Mouse (Mus musculus) CD8-positive naive resting alpha-beta T cell, adult 2 months (primary cell): ENCODE measurements around the gene Ttc3.
"Not testable (repeated sequence)": the region's sequence is repeated elsewhere in the genome, so short reads cannot be mapped to it uniquely, and the experiment has no call there.

Experiments
- DNase-seq, 2 experiments: peaks; one replicate each; pipeline ENCODE4 v3.0.0; 2022; ENCODE audit warnings: low read depth in 2 of 2, low spot score in 2 of 2

Ttc3 gene

DNA sequence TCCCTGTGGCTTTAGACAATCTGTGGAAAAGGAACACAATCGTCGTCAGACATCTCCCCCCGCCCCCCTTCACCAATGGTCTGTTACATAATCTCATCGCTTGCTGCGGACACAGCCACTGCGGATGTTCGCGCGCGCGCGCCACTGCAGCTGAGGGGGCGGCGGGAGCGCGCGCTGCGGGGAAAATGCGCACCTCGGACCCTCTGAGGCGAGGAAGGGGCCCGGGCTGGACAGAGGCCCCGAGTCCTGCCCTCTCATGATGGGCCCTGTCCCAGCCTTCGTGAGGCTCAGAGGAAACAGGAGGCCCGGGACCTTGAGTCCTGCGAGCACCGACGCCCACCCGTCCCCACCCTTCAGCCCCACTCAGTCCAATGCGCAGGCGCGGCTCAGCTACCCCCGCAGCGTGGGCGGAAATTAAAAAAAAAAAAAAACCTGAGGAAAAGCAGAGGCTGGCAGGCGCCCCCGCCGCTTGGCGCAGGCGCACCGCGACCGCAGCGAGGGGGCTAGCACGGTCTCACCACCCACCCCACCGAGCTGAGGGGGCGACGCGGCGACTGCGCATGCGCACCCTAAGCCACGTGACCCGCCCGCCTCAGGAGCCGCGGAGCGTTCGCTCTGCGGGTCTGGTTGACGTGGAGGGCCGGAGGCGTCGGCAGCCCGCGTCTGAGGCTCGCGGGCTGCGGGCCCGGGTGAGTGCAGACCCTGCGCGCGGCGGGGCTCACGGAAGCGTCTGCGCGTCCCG is at the start of gene Ttc3:
Gene Ttc3 (plus strand): TSS at position 446 of the 742 bp plus-strand sequence.
- peak; percentile 87 to 89 for DNase-seq

DNA sequence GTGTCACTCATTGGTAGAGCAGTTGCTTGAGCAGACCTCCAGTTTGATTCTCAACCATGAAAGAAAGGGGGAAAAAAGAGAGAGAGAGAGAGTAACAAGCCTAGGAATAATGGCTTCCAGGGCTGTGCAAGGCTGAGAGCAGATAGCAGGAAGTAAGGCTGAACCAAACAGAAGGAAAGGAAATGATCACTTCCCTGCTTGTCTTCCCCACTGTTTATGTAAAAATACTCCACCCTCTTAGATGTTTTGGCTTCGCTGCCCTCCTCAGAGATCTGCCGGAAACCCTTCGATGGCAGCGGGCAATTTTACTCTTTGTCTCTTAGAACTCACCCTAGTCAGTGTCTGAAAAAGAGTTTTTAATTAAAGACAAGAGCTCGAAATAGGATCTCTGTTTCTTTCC is 46.7 kb upstream of the Ttc3 start:
- no peak for DNase-seq

DNA sequence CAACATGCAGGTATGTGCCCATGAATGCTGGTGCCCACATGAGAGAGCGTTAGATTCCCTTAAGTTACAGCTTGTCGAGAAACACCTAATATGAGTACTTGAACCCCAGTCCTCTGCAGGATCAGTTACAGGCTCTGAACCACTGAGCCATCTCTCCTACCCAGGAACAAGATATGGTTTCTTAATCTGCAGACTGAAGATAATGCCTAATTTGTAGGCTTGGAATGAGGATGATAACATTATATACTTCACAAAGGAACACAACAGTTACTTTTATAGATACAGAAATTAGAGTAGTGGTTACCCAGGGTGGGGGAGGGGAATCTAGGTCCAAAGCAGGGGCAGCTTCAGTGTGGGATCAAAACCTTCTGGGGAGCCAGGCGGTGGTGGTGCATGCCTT is 44.4 kb upstream of the Ttc3 start:
- DNase-seq: no peak

DNA sequence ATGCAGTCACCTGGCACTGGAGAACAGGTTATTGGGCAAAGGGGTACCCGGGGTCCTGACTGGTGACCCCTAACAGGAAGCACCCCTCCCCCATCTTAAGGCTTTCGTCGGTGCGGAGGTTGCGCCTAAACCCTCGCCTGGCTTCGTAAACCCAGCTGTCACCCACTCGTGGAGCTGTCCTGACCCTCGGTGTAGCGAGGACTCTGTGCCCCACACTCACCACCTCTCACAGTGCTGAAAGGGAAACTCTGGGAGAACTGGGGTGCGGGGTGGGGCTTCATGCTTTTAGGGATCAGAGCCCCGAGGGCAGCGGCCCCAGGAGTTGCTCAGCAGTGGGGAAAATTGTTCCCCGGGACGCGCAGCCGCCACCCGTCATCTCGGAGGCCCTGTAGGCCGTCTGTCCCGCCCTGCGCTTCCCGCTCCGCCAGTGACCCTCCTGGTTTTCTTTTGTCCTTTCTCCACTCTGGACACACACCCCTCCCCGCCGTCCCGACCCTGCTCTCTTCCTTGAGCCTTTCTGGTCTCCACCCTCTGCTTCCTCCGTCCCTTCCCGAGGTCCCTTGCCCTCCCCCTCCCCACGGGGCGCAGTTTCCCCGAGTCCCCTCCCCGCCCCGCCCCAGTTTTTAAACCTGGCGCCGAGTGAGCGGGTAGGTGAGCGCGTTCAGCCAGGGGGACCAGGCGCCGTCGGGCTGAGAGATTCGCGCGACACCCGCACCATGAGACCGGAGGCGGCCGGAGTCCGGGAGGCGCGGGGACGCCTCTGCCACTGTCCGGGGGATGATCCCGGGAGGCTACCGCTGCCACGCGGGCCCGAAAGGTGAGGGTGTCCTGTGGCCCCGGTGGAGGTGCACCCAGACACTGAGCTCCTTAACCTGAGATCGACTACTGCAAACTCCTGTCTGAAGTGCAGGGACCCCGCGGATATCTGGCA is 42.4 kb upstream of the Ttc3 start, which contains the start of gene Ripply3:
Gene Ripply3 (plus strand): TSS at position 640 of the 931 bp plus-strand sequence.
- peak in 1 of 2 experiments; percentile 15 for DNase-seq

DNA sequence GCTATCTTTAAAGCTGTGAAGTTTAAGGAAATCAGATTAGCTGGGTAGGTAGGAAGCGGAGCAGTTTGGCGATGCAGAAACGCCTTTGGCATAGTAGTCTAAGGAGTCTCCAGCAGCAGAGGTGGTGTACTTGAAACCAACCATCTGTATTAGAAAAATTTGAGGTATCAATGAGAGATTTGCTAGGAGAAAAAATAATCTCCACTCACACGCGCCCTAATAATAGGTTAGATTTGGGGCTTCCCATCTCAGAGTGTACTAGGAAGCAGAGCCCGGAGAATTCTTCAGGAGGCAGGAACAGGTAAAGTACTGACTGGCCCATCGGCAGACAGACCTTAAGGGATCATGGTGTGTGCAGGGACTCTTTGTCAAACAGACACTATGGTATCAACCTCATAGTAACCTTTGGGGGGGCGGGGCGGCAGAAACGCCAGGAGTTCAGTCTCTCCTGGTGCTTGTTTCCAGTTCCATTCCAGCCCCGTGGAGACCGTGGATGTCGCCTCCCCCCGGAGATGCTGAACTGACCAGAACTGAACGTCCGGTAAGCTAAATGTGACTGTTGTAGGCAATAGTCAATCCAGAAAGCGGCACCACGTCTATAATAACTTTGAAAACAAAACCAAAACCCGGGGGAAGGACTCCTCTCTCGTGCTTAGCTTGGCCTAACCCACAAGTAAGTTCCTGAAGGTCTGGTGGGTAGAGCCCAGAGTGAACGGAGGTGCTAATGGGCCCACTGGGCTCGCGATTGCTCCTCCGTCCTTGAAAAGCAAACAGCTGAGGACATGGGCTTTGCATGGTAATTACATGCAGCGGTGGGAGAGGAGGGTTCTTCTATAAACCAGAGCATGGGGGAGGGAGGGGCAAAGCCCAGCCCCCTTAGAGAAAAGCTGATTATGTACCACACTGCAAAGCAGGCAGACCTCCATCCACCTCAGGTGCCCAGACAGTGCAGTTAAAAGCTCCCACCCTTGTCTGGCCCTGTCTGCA is 41.2 kb upstream of the Ttc3 start:
- peak in 1 of 2 experiments; percentile 27 for DNase-seq

DNA sequence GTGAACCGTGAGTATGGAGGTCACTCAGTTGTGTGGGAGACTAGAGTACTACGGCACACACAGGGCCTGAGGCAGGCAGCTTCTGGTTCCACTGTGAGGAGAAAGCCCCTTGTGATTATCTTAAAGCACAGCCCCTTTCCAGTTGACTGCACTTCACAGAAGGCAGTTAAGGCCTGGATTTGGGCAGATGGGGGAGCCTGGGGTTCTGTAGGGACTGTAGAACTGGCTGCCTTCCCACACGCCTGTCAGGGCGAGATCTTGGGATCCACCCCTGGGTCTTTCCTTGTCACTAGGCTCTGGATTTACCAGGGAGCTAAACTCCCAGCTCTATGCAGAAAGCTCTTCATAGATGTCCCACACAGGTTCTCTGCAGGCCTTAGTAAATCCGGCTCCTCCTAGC is 40.0 kb upstream of the Ttc3 start:
- no peak for DNase-seq

DNA sequence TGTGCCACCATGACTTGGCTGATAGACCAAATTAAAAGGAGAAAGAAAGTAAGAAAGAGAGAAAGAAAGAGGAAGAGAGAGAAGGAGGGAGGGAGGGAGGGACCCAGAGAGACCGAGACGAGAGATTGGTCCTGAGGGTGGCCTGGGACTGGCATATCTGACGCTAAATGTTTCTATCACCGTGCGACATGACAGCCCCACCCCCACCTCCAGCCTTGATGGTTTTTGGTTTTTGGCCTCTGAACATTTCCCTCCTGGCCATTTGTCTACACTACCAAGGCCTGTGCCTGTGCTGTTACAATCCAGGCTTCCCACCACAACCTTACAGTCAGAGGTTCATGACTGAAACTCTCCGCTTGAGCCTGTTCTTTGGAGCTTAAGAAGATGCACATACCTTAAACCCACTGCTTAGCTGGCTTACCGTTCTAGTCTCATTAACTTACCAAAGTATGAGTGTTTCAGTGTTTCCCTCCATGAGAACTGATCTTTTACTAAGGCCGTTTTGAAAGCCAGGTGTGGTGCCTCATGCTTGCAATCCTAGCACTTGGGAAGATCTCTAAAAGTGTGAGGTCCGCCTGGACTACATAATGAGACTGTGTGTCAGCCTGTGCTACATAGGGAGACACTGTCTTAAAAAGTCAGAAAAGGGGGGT is 39.1 kb upstream of the Ttc3 start:
- DNase-seq: no peak

DNA sequence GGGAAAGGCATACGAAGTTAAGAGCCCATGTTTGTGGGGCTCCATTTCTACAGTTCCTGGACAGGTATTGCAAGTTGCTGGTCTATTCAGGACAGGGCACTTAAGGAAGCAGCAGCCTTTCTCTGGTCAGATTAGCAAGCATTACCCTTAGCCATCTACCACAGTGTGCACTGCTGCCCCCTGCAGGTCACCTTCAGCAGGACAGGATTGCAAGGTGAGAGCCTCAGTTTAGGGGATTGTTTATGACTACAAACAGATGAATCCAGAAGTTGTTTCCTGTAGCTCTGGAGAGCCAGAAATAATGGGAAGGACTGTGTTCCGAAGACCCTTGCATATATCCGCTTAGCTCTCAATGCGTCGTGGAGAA is 38.5 kb upstream of the Ttc3 start:
- peak; percentile 71 to 83 for DNase-seq

DNA sequence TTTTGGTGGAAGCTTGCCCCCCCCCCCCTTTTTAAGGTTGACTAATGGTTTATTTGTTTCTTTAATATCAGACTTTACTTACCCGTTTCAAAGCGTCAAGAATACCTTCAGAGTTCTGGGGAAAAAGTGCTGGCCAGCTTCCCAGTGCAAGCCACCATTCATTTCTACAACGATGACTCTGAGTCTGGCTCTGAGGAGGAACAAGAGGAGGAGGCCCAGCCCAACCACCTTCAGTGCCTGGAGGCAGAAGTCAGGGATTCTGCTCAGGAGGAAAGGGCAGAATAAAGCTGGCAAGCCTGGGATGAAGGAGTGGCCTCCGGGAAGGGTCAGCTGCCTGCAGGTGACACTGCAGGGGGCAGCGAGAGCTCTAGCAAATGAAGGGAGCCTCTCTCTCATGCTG is 34.8 kb upstream of the Ttc3 start:
- DNase-seq: no peak

DNA sequence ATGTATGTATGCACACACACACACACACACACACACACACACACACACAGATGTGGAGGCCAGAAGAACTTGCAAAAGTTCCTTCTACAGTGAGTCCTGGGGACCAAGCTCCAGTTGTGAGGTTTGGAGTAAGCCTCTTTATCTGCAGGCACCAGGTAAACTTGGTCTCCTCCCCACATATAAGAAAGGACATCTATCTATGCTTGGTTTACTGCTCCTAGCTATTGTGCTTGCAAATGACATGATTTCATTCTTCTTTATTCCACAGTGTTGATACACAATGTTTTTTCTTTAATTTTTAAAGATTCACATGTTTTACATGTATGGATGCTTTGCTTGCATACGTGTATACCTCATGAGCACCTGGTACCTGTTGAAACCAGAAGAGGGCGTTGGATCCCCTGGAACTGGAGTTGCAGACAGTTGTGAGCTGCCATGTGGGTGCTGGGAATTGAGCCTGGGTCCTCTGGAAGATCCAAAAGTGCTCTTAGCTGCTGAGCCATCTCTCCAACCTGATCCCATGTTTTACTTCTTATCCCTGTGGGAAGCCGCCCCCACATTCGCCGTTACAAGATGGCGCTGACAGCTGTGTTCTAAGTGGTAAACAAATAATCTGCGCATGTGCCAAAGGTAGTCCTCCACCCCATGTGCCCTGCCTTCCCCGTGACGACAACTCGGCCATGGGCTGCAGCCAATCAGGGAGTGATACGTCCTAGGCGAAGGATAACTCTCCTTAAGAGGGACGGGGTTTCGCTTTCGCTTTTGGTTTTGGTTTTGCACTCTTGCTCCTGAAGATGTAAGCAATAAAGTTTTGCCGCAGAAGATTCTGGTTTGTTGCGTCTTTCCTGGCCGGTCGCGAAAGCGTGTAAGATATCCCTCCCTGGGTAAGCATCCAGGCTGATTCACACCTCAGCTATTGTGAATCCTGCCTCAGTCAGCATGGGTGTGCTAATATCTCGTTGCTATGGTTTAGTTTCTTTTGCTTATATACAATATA is 31.0 kb upstream of the Ttc3 start:
- not testable (repeated sequence) for DNase-seq

DNA sequence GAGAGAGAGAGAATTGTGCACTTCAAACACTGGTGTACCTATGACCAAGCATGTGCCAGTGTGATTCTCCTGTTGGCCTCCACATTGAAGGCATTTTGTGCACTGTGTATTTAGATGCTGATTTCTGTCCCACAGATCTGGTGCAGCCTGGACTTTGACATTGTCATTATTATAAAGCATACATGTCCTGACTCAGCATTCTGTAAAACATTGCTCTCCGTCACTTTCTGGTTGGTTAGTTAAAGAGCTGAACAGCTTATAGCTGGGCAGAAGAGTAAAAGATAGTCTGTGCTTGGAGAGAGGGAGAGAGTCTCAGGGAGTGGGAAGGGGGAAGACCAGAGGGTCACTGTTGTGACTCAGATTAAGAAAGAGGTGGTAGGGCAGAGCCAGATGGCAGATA is 24.7 kb upstream of the Ttc3 start:
- DNase-seq: no peak

DNA sequence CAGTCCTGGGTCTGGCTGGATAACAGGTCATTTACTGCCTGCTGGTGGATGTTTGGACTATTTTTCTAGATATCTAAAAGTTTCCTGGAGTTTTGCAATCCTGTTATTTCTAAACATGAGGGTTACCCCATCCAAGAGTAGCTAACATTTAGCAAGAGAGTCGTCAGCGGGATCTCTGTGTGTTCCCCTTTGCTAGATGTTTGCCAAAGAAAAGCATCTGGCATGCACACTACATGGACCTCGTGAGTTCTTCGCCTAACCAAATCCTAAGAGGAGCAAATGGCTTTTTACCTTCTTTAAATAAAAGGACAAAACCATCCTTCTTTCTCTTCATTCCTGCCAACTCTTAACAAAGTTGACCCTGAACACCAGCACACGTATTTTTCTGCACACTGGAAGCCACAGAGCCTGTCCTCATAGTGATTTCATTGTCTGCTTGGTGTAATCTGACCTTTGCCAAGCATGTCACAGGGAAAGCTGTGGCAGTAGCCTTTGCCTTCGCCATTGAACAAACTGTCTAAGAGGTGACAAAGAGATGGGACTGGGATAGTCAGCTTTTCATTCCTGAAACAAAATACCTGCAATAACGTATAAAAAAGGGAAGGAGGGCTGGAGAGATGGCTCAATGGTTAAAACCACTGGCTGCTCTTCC is 23.2 kb upstream of the Ttc3 start:
- no peak for DNase-seq

DNA sequence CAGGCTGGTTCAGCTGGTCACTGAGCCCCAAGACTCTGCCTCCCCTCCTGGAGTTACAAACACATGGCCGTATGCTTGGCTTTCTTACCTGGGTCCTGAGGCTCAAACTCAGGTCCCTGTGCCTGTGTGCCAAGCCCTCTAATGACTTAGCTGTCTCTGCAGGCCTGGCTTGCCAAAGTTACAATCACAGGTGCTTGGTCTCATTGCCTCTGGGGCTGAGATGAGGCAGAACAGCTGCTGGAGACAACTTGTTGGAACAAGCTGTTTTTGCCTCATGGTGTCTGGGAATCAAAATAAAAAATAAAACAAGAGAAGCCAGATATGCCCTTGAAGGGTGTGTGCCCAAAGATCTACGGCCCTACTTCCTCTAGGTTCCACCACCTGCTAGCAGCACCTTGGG is 21.6 kb upstream of the Ttc3 start:
- no peak for DNase-seq

DNA sequence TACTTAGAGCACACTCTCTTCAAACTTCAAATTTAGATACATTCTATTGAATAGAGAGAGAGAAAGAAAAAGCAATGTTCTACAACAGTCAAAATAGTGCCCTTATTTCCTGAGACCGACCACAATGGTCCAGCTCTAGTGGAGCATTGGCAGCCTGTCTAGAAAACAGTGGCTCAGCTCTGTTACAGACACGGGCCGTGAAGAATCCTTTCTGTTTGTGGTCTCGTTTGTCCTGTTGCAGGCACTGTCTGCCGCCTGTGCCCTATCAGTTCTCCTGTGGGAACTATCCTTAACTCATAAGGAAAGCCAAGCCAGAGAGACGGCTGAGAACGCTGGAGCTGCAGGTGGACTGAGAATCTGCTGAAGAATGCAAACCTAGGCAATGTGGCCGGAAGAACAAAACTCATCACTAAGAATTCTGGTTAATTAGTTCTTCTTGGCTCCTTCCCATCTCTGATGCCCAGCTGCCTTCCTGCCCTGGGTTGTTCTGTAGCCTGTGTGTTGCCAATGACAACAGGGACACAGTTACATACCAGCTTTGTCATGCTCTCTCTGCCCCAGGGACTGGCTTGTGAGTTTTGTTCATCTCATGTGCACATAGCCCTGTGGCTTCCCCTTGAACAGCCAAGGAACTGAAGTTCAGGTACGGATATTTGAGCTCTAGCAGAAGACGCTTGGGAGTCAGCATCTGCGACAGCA is 20.7 kb upstream of the Ttc3 start:
- DNase-seq: no peak

DNA sequence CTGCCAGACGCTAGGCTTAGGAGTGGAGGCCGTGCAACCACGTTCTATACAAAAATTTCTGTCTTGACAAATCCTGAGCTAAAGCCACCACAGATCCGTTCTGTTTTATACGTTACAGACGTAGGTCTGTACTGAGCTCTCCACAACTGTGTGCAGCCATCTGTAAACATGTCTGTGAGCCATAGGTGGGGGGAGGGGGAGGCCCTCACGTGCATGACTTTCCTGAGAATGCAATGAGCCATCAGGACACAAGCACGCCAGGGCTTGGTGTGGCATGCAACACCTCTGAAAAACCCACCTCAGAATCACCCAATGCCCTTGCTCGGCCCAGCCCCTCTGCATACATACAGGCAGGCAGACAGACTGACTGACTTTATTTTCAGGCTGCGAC is 20.1 kb upstream of the Ttc3 start:
- no peak for DNase-seq

DNA sequence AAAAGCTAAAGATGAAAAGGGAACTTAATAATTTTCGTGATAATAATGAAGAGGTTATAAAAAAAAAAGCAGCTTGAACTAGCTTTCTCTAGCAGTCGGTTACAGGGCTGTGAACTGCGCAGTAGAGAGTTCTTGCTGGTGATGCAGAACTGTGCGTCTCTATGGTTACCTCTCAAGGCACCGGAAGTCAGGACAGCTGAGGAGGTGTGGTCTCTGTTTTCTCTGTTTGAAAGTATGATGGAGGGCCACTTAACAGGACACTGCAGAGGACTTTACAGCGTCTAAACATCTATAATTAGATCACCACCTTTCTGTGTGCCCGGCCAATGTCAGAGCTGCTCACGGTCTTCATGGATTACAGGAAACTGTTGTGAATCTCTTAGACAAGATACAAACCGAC is 16.0 kb upstream of the Ttc3 start:
- DNase-seq: peak; percentile 30 to 52

DNA sequence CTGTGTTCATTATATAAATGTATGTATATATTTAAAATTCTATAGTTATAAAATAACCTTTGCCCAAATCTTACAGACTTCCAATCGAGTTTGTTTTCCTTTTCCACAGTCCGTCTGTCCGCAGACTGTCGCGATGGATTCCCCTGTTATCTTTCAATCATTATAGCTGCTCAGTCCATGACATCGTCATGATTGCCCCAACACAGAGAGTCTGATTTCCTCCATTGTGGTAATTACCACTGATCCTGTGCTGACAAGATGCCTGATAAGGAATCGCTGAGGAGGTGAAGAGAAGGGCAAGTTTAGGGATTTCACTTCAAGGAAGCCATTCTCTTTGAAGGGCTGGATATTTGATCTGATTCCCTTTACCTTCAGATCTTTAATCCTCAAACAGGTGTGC is 14.4 kb upstream of the Ttc3 start:
- DNase-seq: no peak

DNA sequence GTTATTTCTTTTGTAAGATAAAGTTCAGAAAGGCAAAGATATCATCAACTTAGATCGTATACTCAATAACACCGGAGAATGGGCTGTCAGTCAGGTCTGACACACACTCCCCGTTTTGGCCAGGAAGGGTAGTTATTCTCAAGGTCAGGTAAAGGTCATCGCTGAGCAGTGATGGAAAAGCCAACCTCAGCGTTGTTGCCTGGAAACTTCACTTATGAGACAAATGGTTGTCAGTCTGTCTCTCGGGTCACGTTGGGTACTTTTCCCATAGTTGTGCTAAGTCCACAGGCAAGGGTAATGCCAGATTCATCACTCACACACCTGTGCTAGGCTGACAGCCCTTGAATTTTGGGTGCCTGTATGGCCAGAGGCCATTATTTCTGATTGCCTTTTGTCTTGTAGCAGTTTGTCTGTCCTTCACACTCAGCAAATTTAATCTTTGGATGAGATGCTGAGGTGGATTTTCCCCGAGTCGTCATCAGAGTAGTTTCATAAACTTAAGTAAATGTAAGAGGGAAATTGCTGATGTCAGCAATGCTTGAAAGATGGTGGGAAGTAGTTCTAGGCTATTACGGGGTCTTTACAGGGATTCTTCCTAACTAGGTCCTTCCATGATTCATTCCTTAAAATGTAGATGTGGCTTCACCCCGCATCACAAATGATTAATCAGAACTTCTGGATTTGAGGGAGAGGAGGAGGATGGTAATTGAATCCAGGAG is 13.5 kb upstream of the Ttc3 start:
- no peak for DNase-seq
